Mouse (Mus musculus): ENCODE data around the gene Vps8. TPM values are rescaled to one million over a fixed set of nuclear protein-coding genes. Genes with fewer than 3 reads are reported as not detected.

Vps8 gene
- total and polyA plus RNA-seq, 3 experiments, result 26.2 to 50.1 (median 30.3) TPM

DNA sequence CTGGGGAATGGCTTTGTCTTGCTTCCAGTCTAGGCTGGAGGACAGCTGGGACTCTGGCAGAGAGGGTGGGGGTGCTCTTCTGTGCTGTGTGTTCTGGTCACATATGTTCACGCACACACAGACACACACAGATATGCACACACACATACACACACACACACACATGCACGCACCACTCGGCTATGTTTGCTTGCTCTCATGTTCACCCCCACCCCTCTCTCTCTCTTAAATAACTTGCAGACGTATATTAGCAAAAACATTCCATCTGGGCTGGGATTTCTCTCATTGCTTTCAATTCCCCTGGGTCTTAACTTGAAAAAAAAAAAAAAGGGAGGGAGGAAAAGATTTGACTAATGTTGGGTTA, 45.3 kb upstream of the Vps8 start:
- TF ChIP-seq POLR2AphosphoS5 (IDR thresholded peaks at IDR 0.05; ENCODE audit: insufficient replicate concordance, low read depth, low read length), result no peak
- no peak for TF ChIP-seq CTCF (IDR thresholded peaks at IDR 0.05; ENCODE audit: low read depth, low read length)
- TF ChIP-seq TAL1 (conservative IDR thresholded peaks at IDR 0.05; ENCODE audit: low read depth, low read length), result no peak
- peaks cover 5% of the 10 kb centered on the region for H3K27me3 ChIP-seq (ENCODE audit: insufficient read depth, low read length)
- H3K4me1 ChIP-seq (ENCODE audit: insufficient read depth, low read depth, low read length), result no peaks in the 10 kb centered on the region
- no peaks in the 10 kb centered on the region for H3K9me3 ChIP-seq (replicated peaks)
- DNase-seq (ENCODE audit: low spot score) (no peak), ATAC-seq (ENCODE audit: extremely low read depth, insufficient number of reproducible peaks, low FRiP score, poor library complexity, severe bottlenecking) (no peak)
- no peak overlapping the region for H3K4me3 ChIP-seq (ENCODE audit: low read depth, low read length)
- no peaks in the 10 kb centered on the region for H3K36me3 ChIP-seq (replicated peaks)

DNA sequence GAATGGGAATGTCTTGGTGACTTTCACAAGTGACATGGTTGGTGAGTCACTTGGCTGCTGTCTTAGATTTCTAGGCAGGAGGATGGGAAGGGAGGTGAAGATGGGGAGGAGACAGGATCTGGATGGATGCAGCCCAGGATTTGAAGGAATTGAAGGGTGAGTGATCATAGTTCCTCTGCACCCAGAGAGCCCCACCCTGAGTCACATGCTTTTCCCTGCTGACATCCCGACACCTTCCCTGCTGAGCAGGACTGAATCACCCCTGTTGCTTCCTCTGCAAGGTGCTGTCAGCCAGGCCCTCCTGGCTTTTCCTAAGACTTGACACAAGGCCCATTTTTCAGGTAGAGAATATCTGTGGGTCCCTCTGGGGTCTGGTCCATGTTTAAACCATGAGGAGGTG, 41.4 kb upstream of the Vps8 start:
- DNase-seq (ENCODE audit: low spot score), result no peak
- Histone ChIP-seq H3K4me1 (ENCODE audit: insufficient read depth, low read depth, low read length) (no peaks in the 10 kb centered on the region), H3K36me3 (replicated peaks) (no peaks in the 10 kb centered on the region), H3K9me3 (replicated peaks) (no peaks in the 10 kb centered on the region), H3K27me3 (ENCODE audit: insufficient read depth, low read length) (peaks cover 14% of the 10 kb centered on the region), H3K4me3 (ENCODE audit: low read depth, low read length) (no peak overlapping the region)
- ATAC-seq (ENCODE audit: extremely low read depth, insufficient number of reproducible peaks, low FRiP score, poor library complexity, severe bottlenecking), result no peak
- TF ChIP-seq POLR2AphosphoS5 (IDR thresholded peaks at IDR 0.05; ENCODE audit: insufficient replicate concordance, low read depth, low read length), result no peak
- no peak for TF ChIP-seq TAL1 (conservative IDR thresholded peaks at IDR 0.05; ENCODE audit: low read depth, low read length)
- no peak for TF ChIP-seq GATA2 (IDR thresholded peaks at IDR 0.05; ENCODE audit: borderline replicate concordance, low read depth, low read length)
- no peak for TF ChIP-seq GATA1 (IDR thresholded peaks at IDR 0.05; ENCODE audit: borderline replicate concordance, low read length)
- TF ChIP-seq CTCF (IDR thresholded peaks at IDR 0.05; ENCODE audit: low read depth, low read length), result no peak

DNA sequence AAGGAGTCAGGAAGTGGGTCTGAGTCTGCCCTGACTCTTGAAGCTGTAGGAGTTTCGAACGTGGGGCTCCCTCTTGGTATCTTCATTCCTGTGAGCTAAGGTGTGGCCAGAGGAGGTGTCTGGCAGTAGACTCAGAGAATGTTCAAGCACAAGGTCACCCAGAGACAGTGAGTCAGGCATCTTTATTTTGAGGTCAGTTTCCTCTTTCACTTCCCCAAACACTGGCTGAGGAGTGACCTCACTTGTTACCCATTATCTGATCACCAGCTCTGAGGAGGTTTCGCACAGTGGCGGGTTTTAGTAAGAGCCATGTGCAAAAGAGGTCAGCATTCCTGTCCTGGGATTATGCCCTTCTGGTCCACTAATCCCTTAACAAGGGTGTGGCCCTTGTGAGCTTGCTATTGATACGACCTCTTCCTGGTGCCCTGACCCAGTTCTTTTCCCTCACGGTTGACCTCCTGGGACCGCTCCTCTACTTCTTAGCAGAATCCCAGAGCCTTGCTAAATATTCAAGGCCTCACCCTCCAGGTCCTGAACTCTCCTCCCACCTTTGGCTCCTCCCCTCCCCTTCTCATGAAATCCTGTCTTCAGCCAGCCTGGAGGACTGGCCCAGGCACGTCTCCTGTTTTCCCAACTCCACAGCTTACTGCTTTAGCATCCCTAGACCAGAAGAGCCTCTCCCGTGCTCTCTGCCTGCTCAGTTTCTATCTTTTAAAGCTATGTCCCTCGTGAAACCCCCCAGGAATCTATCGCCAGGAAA, 40.6 kb upstream of the Vps8 start:
- DNase-seq (ENCODE audit: low spot score) (no peak), ATAC-seq (ENCODE audit: extremely low read depth, insufficient number of reproducible peaks, low FRiP score, poor library complexity, severe bottlenecking) (no peak)
- Histone ChIP-seq H3K36me3 (replicated peaks) (no peaks in the 10 kb centered on the region), H3K4me3 (ENCODE audit: low read depth, low read length) (no peak overlapping the region), H3K9me3 (replicated peaks) (no peaks in the 10 kb centered on the region), H3K27me3 (ENCODE audit: insufficient read depth, low read length) (peaks cover 18% of the 10 kb centered on the region), H3K4me1 (ENCODE audit: insufficient read depth, low read depth, low read length) (no peaks in the 10 kb centered on the region)
- TF ChIP-seq TAL1 (conservative IDR thresholded peaks at IDR 0.05; ENCODE audit: low read depth, low read length) (no peak), CTCF (IDR thresholded peaks at IDR 0.05; ENCODE audit: low read depth, low read length) (no peak), GATA1 (IDR thresholded peaks at IDR 0.05; ENCODE audit: borderline replicate concordance, low read length) (no peak)

DNA sequence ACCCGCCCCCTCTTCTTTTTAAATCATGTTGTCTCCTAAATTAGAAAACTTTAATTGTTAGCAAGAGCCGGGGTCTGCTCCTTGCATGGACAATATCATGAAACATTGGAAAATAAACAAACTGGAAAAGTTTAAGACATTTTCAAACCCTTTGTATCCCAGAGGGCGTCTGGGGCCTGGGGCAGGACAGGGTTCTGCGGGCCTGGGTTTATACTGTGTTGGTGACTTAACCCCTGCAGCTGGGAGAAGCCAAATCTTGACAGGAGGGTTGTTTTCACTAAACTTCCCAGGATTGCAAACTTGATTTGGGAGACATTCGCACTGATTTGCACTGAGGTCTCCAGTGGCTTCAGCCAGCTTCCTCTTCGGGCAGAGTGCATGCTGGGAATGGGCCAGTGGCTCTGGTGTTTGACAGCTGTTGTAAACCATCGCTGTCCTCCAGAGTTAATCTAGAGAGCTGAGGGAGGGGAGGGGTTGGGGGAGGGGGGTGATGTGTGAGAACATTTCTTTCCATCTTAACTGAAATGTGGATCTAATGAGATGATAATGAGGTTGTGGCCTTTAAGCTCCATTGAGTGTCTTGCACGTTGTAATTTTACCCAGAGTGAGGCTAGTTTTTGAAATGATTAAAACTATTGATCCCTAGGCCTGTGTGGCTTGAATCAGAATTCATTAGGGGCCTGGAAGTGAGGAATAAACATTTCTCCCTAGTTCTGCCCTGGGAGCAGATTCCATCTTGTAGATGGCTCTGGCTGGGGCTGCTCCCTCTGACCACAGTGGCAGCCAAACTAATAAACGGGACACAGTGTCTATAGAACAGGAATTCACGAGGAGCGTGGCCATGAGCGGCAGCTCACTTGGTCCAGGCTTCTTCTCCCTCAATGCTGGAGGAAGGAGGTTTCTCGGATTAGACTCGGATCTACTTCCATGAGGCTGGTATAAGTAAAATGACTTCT, 36.7 kb upstream of the Vps8 start:
- no peak for ATAC-seq (ENCODE audit: extremely low read depth, insufficient number of reproducible peaks, low FRiP score, poor library complexity, severe bottlenecking)
- Histone ChIP-seq H3K9me3 (replicated peaks) (no peaks in the 10 kb centered on the region), H3K36me3 (replicated peaks) (no peaks in the 10 kb centered on the region), H3K4me1 (ENCODE audit: insufficient read depth, low read depth, low read length) (no peaks in the 10 kb centered on the region), H3K4me3 (ENCODE audit: low read depth, low read length) (no peak overlapping the region), H3K27me3 (ENCODE audit: insufficient read depth, low read length) (peaks cover 25% of the 10 kb centered on the region)
- TF ChIP-seq GATA1 (IDR thresholded peaks at IDR 0.05; ENCODE audit: borderline replicate concordance, low read length), result no peak
- TF ChIP-seq POLR2AphosphoS5 (IDR thresholded peaks at IDR 0.05; ENCODE audit: insufficient replicate concordance, low read depth, low read length), result no peak
- TF ChIP-seq TAL1 (conservative IDR thresholded peaks at IDR 0.05; ENCODE audit: low read depth, low read length), result no peak
- TF ChIP-seq CTCF (IDR thresholded peaks at IDR 0.05; ENCODE audit: low read depth, low read length), result no peak
- TF ChIP-seq GATA2 (IDR thresholded peaks at IDR 0.05; ENCODE audit: borderline replicate concordance, low read depth, low read length), result no peak
- DNase-seq (ENCODE audit: low spot score), result no peak

DNA sequence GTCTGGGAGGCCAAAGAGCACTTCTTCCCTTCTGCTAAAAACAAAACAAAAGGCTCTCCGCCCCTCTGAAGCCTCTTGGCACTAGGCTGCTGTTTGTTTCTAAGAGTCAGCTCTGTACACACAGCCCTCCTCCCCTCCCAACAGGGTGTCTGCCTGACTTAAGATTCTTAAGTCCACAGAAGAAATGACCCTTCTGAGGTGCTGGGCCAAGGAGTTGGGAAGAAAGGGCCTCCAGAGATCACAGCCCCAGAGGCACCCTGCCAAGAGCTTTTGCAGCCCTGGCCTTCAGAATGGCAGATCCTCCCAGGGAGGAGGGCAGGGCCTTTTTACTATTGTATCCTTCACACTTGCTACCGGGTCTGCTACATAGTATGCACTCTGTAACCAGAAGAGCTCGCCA, 33.6 kb upstream of the Vps8 start:
- no peaks in the 10 kb centered on the region for H3K4me1 ChIP-seq (ENCODE audit: insufficient read depth, low read depth, low read length)
- ATAC-seq (ENCODE audit: extremely low read depth, insufficient number of reproducible peaks, low FRiP score, poor library complexity, severe bottlenecking) (no peak), DNase-seq (ENCODE audit: low spot score) (no peak)
- H3K9me3 ChIP-seq (replicated peaks), result no peaks in the 10 kb centered on the region
- no peak for TF ChIP-seq TAL1 (conservative IDR thresholded peaks at IDR 0.05; ENCODE audit: low read depth, low read length)
- TF ChIP-seq CTCF (IDR thresholded peaks at IDR 0.05; ENCODE audit: low read depth, low read length), result no peak
- no peak for TF ChIP-seq GATA2 (IDR thresholded peaks at IDR 0.05; ENCODE audit: borderline replicate concordance, low read depth, low read length)
- TF ChIP-seq GATA1 (IDR thresholded peaks at IDR 0.05; ENCODE audit: borderline replicate concordance, low read length), result no peak
- TF ChIP-seq POLR2AphosphoS5 (IDR thresholded peaks at IDR 0.05; ENCODE audit: insufficient replicate concordance, low read depth, low read length), result no peak
- peaks cover 23% of the 10 kb centered on the region for H3K27me3 ChIP-seq (ENCODE audit: insufficient read depth, low read length)
- no peak overlapping the region for H3K4me3 ChIP-seq (ENCODE audit: low read depth, low read length)
- no peaks in the 10 kb centered on the region for H3K36me3 ChIP-seq (replicated peaks)

DNA sequence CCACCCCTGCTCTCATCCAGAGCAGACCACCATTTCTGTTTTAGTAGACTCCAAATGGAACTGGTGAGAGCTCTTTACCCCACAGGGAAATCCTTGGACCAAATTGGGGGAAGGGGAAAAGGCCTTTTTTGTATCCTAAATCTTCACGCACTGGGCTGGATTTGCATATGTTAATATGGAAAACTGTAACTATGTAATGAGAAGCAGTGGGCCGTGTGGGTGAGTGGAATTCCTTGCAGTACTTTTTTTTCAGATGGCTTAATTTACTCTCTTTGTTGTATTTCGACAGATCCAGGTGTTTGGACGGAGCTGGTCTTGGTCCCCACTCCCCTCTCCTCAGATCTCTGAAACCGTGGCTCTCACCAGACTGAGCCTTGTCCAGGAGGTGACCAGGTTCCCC, 32.2 kb upstream of the Vps8 start:
- Histone ChIP-seq H3K36me3 (replicated peaks) (no peaks in the 10 kb centered on the region), H3K4me3 (ENCODE audit: low read depth, low read length) (no peak overlapping the region), H3K27me3 (ENCODE audit: insufficient read depth, low read length) (peaks cover 19% of the 10 kb centered on the region; the same call in 1 of the 2 replicates), H3K4me1 (ENCODE audit: insufficient read depth, low read depth, low read length) (no peaks in the 10 kb centered on the region), H3K9me3 (replicated peaks) (no peaks in the 10 kb centered on the region)
- no peak for ATAC-seq (ENCODE audit: extremely low read depth, insufficient number of reproducible peaks, low FRiP score, poor library complexity, severe bottlenecking)
- no peak for DNase-seq (ENCODE audit: low spot score)
- no peak for TF ChIP-seq TAL1 (conservative IDR thresholded peaks at IDR 0.05; ENCODE audit: low read depth, low read length)
- TF ChIP-seq GATA2 (IDR thresholded peaks at IDR 0.05; ENCODE audit: borderline replicate concordance, low read depth, low read length), result no peak
- TF ChIP-seq POLR2AphosphoS5 (IDR thresholded peaks at IDR 0.05; ENCODE audit: insufficient replicate concordance, low read depth, low read length), result no peak
- TF ChIP-seq CTCF (IDR thresholded peaks at IDR 0.05; ENCODE audit: low read depth, low read length), result no peak
- TF ChIP-seq GATA1 (IDR thresholded peaks at IDR 0.05; ENCODE audit: borderline replicate concordance, low read length), result no peak
